Mouse (Mus musculus): ENCODE results near the gene 4933402J07Rik.

4933402J07Rik gene

GRCm38 (mm10) chr8:87621181-87621580 is 57.5 kb downstream of the 4933402J07Rik start:
- DNase-seq (ENCODE audit: low read depth, low spot score), result no peak

GRCm38 (mm10) chr8:87629656-87630055 is 66.0 kb downstream of the 4933402J07Rik start:
- DNase-seq (ENCODE audit: low read depth, low spot score), result peak; percentile 82

GRCm38 (mm10) chr8:87631776-87632175 is 68.1 kb downstream of the 4933402J07Rik start:
- DNase-seq (ENCODE audit: low read depth, low spot score), result no peak

GRCm38 (mm10) chr8:87636226-87636742 is 72.6 kb downstream of the 4933402J07Rik start:
- no peak for DNase-seq (ENCODE audit: low read depth, low spot score)

Data from ES-CJ7 (cell line).